Mouse (Mus musculus): ENCODE measurements around the gene Slc2a2.

The Slc2a2 gene

GRCm38 (mm10) chr3:28697797-28698196 lies at the start of gene Slc2a2:
Gene Slc2a2 (plus strand): TSS chr3:28697903.
- DNase-seq (ENCODE audit: low spot score): no peak

GRCm38 (mm10) chr3:28652574-28652973 lies 45.1 kb upstream of the Slc2a2 start:
- no peak for DNase-seq (ENCODE audit: low spot score)

DNA sequence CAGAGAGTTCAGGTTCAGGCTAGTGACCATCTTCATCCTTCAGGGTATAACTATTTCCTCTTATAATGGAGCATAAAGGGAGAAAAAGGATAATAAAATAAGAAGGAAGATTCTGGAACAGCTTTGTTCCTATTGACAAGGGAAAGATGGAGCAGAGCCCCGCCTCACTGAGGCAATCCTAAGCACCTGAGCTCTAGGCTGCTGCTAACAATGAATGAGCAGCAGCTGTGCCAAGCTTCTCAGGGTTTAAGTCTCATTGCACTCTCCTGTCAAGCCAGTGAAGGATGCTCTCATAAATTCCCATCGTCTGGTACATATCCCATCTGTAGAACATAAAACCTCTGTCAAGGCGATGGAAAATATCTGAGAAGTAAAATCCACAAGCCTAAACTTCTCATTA lies 44.7 kb upstream of the Slc2a2 start:
- no peak for DNase-seq (ENCODE audit: low spot score)

DNA sequence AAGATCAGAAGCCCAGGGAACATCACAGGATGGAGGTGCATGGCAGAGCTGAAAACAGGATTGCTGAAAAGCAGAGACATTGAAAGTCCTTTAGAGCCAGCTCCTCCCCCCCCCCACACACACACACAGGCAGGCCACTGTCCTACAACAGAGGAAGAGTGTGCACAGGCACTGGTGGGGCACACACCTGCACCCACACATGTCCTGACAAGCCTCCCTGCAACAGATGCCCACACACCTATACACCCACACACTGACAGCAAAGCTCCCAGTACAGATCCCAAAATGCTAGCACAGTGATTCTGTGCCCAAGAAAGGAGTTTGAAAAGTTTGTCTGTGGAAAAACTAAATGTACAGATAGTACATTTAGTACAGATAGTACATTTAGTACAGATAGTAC lies 43.0 kb upstream of the Slc2a2 start:
- DNase-seq (ENCODE audit: low spot score): no peak

DNA sequence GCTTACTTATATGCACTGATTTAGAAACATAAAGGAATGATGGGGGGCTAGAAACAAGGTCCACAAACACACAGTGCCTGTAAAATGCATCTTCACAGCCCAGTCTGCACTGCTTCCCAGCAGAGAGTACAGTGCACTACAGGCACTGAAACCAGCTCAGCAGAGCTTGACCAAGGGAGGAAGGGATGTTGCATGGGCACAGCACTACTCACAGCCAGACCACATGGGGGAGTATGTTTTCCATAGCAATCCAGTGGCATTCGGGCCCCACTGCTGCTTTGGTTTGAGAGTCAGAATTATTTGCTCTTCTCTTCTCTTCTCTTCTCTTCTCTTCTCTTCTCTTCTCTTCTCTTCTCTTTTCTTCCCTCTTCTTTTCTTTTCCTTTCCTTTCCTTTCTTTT lies 39.4 kb upstream of the Slc2a2 start:
- DNase-seq (ENCODE audit: low spot score): no peak

DNA sequence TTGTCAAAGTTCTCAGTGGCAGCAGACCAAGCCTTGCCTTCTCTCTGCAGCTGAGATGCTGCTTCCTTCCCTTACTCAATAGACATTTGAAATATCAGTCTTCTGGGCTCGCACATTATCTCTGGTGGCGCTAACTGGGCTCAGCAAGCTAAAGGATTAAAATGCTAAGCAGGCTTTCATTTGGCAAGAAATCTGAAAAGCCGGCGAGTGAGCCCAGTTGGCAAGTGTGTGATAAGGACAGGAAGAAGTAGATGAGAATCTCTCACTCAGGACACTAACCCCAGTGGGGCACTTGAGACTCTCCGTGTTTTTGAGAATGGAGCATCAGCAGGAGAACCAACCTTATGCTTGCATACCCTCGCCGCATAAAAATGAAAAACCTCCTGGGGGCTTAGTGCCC lies 16.9 kb upstream of the Slc2a2 start:
- no peak for DNase-seq (ENCODE audit: low spot score)

- DNase-seq (ENCODE audit: low spot score): no peak
These were observed 15.8 kb upstream of the Slc2a2 start for GRCm38 (mm10) chr3:28681866-28682265.

- no peak for DNase-seq (ENCODE audit: low spot score)
These were observed 15.3 kb upstream of the Slc2a2 start for GRCm38 (mm10) chr3:28682411-28682810.

DNA sequence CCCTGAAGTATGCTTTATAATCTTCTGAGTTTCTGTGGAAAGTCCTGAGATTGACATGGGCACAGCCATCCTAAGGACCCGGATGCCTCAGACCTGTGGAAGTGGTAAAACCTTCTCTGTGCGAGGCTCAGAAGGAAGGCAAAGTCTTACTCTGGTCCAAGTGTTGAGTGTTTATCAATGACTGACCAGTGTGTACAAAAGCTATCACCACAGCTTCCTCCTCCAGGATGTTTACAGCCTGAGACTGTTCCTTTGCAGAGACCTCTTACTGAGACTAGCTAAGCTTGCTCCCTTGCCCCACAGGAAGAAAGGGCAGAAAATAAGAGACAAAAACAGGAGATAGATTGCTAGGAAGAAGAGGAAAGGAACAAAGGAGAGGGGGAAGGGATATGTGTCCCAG lies 12.2 kb upstream of the Slc2a2 start:
- no peak for DNase-seq (ENCODE audit: low spot score)

GRCm38 (mm10) chr3:28694811-28695210 lies 2.9 kb upstream of the Slc2a2 start:
- no peak for DNase-seq (ENCODE audit: low spot score)

DNA sequence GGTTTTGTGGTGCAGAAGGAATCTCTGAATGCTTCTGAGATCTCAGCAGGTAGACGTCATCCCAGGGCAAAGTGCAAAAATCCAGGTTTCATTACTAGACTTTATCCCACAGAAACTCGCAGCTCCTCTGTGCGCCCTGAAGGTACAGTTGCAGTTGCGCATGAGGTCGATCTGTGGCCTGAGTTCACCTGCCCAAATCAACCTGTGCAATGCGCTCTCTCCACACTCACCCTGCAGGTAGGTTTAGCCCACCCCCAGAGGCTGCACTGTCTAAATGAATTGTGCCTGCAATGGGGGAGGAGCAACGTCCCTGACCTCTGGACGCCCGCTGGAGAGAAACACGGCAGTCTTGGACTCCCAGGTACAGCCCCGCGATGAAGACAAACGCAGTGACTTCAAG lies 2.1 kb upstream of the Slc2a2 start:
- no peak for DNase-seq (ENCODE audit: low spot score)

- DNase-seq (ENCODE audit: low spot score): no peak
These were observed 1.5 kb upstream of the Slc2a2 start for GRCm38 (mm10) chr3:28696162-28696561.

GRCm38 (mm10) chr3:28699601-28700000 lies 1.9 kb downstream of the Slc2a2 start:
- no peak for DNase-seq (ENCODE audit: low spot score)

GRCm38 (mm10) chr3:28705522-28706137 lies 7.9 kb downstream of the Slc2a2 start:
- no peak for DNase-seq (ENCODE audit: low spot score)

- no peak for DNase-seq (ENCODE audit: low spot score)
These were observed 9.0 kb downstream of the Slc2a2 start for GRCm38 (mm10) chr3:28706736-28707135.

GRCm38 (mm10) chr3:28709740-28710139 lies 12.0 kb downstream of the Slc2a2 start:
- peak; percentile 53 for DNase-seq (ENCODE audit: low spot score)

GRCm38 (mm10) chr3:28713913-28714698 lies 16.4 kb downstream of the Slc2a2 start:
- DNase-seq (ENCODE audit: low spot score): no peak

- no peak for DNase-seq (ENCODE audit: low spot score)
These were observed 20.8 kb downstream of the Slc2a2 start for GRCm38 (mm10) chr3:28718521-28718920.

GRCm38 (mm10) chr3:28721218-28721617 lies 23.5 kb downstream of the Slc2a2 start:
- no peak for DNase-seq (ENCODE audit: low spot score)

- no peak for DNase-seq (ENCODE audit: low spot score)
These were observed 24.1 kb downstream of the Slc2a2 start for GRCm38 (mm10) chr3:28721838-28722237.

GRCm38 (mm10) chr3:28722531-28722930 lies 24.8 kb downstream of the Slc2a2 start:
- DNase-seq (ENCODE audit: low spot score): no peak

DNA sequence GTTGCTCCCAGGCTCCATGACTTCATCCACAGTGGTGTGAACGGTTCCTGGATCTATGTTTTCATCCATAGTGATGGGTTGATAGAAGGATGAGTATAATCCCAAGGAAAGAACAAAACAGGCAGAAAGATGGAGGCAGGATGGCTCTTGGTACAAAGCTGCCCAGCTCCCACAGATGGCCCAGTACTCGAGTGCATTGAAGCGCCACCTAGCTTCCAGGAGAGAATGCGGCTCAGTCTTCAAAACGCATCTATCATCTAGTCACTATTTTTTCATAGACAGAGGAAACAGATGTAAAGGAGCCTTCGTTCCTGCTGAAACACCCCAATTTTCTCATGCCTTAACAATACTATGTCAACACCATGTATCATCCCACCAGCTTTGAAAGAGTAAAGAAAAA lies 25.8 kb downstream of the Slc2a2 start:
- no peak for DNase-seq (ENCODE audit: low spot score)

DNA sequence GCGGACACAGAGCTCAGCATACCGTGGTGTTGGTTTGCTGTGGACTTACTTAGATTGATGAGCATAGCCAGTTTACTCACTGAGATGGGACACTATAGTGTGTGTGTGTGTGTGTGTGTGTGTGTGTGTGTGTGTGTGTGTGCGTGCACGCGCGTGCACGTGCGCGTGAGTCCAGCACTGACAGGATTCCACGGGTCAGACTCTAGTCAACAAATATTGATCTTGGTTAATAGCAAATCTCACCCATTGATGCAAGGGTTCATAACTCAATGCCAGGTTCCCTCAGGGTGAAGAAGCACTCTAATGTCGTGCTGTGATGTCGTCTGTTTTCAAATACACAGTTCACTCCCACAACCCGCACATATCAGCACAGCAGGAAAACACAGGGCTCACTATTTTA lies 27.5 kb downstream of the Slc2a2 start:
- DNase-seq (ENCODE audit: low spot score): no peak

- DNase-seq (ENCODE audit: low spot score): no peak
These were observed 28.7 kb downstream of the Slc2a2 start for GRCm38 (mm10) chr3:28726356-28726755.
